Mouse (Mus musculus) neural tube, embryonic 12.5 days (tissue): ENCODE results near the gene Mpo. TPM values are rescaled to one million over a fixed set of nuclear protein-coding genes. Genes with fewer than 3 reads are reported as not detected.

Experiments
- ATAC-seq: fragments of 200-750 bp; cut with Nextera tagmentation; 2 replicates; pipeline ENCODE4 v1.8.0; 2017; ENCODE audit warnings: low read depth, mild to moderate bottlenecking, moderate TSS enrichment, moderate library complexity; ENCODE audit not compliant: low FRiP score
- H3K27ac ChIP-seq: fragments of 300-500 bp; sonication (generic); 2 replicates; pipeline ENCODE4 v1.5.1; 2016
- H3K27me3 ChIP-seq: fragments of 300-500 bp; sonication (generic); replicated peaks from 2 replicates; pipeline ENCODE4 v1.6.1; 2016; ENCODE audit warnings: mild to moderate bottlenecking
- H3K36me3 ChIP-seq: fragments of 300-500 bp; sonication (generic); 2 replicates; pipeline ENCODE4 v1.6.1; 2016; ENCODE audit warnings: mild to moderate bottlenecking
- H3K4me1 ChIP-seq: fragments of 300-500 bp; sonication (generic); 2 replicates; pipeline ENCODE4 v1.6.1; 2016
- H3K4me2 ChIP-seq: fragments of 300-500 bp; sonication (generic); replicated peaks from 2 replicates; pipeline ENCODE4 v1.6.1; 2016; ENCODE audit warnings: mild to moderate bottlenecking
- H3K4me3 ChIP-seq: fragments of 300-500 bp; sonication (generic); 2 replicates; pipeline ENCODE4 v1.5.1; 2016
- H3K9ac ChIP-seq: fragments of 300-500 bp; sonication (generic); 2 replicates; pipeline ENCODE4 v1.6.1; 2016; ENCODE audit warnings: mild to moderate bottlenecking
- H3K9me3 ChIP-seq: fragments of 300-500 bp; sonication (generic); 2 replicates; pipeline ENCODE4 v1.6.1; 2016; ENCODE audit warnings: mild to moderate bottlenecking
- WGBS: fragments of 180-500 bp; shearing (Covaris S2); methylation state at CpG from one replicate; pipeline ENCODE4 v1.1.7; 2016; 5-methylcytosine and 5-hydroxymethylcytosine counted together
- polyA plus RNA-seq: library from polyadenylated mRNA; unstranded; fragments of >200 nt; fragmentation: Nextera tagmentation; extraction: Ambion mirVana; gene quantifications from 2 replicates; pipeline ENCODE4 v1.2.1, GENCODE M21; 2016

Gene Mpo
- 2.8 and 3.6 TPM in 2 replicates for polyA plus RNA-seq

- no peak within 1 kb of the TSS for H3K27ac ChIP-seq
- H3K4me3 ChIP-seq: no peak within 1 kb of the TSS
- no peak within 1 kb of the TSS for H3K4me2 ChIP-seq
- no peak within 1 kb of the TSS for H3K9ac ChIP-seq
- H3K9me3 ChIP-seq: no peaks in the 10 kb centered on the region
- ATAC-seq: no peak
- H3K4me1 ChIP-seq: no peaks in the 10 kb centered on the region
- H3K36me3 ChIP-seq: no peaks in the 10 kb centered on the region
- WGBS: 59% methylated on average over 3 of the region's 3 CpGs
- H3K27me3 ChIP-seq: no peaks in the 10 kb centered on the region
Measured at GRCm38 (mm10) chr11:87793460-87793859, at the start of gene Mpo. Mpo (plus strand) TSS chr11:87793581.

DNA sequence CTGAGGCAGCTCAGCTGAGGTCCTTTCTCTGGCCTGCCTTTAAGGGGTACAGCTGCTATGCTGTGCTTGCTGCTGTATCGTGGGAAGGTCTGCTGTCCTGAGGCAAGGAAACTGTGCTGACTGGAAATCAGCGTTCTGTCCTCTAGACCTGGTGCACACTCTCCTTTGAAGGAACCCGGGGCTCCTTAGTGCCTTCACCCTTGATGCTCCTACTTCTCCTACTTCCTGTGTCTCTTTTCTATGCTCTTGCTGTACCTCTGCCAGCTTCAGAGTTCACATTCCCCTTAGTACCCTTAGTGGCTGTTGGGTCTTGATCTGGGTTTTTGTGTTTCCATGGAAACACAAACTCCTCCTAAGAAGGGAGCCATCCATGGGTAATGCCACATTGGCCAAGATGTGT lies 49.7 kb upstream of the Mpo start:
- no peak overlapping the region for H3K27ac ChIP-seq
- no peak for ATAC-seq
- no peak overlapping the region for H3K4me2 ChIP-seq
- H3K36me3 ChIP-seq: peaks cover 51% of the 10 kb centered on the region
- no peak overlapping the region for H3K9ac ChIP-seq
- 96% methylated on average over 3 of the region's 3 CpGs for WGBS
- H3K27me3 ChIP-seq: no peaks in the 10 kb centered on the region
- H3K9me3 ChIP-seq: no peaks in the 10 kb centered on the region
- H3K4me3 ChIP-seq: no peak overlapping the region
- H3K4me1 ChIP-seq: no peaks in the 10 kb centered on the region

DNA sequence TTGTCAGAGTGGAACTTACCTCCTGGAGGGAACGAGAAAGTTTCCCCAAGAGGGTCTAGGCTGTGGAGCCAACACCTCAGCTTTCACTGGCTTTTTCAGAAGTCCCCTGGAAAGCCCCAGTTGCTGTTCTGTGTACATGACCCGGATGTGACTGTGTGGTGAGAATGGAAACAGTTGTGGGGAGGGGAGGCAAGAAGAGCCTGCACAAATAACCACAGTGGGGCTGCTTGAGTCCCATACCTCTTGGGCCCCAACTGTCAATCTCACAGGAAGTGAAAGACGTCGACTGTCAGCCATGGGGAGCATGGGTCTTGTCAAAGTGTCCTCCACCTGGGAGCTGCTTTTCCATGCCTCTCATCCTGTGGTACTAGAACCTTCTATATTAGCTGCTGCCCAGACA lies 48.4 kb upstream of the Mpo start:
- H3K4me1 ChIP-seq: no peaks in the 10 kb centered on the region
- peaks cover 43% of the 10 kb centered on the region for H3K36me3 ChIP-seq
- H3K9me3 ChIP-seq: no peaks in the 10 kb centered on the region
- H3K4me2 ChIP-seq: no peak overlapping the region
- no peak for ATAC-seq
- no peaks in the 10 kb centered on the region for H3K27me3 ChIP-seq
- H3K9ac ChIP-seq: no peak overlapping the region
- H3K4me3 ChIP-seq: no peak overlapping the region
- H3K27ac ChIP-seq: no peak overlapping the region
- WGBS: 87% methylated on average over 4 of the region's 4 CpGs

DNA sequence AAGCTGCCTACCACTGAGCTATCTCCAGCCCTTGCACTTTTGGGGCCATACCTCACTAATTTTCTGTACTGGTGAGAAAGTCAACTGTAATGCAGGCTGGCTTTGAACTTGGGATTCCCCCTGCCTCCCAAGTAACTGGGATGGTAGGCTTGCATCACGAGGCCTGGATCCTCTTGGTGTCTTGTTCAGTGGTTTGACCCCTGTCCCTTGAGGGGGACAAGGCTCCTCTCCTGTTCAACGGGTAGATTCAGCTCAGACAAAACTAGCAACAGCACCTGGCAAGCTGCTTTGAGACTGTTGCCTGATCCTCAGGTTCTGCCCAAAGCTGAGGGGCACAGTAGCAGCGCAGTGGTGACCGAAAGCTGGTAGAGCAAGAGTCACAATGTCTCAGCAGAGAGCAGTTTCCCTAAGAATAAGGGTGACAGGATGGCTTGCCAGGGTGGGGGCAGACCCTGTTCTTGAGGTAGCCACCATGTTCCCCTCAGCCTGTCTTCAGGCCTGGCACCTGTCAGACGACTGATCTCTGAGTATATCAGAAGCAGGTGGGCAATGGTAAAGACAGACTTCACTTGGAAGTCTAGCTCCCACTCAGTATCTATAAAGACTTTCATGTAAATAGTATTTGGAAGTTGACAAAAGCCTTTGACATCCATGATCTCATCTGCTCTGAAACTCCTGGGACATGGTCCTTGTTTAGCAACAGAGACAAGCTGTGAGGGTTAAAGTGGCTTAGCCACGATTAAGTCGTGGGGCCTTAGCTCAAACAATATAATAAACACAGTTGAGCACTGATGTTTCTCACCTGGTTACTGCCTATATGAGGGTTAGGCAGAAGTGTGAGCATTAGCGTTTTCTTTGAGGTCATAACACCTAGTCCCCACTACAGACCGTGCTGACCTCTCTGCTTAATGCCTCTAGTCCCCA lies 47.5 kb upstream of the Mpo start:
- 75% methylated on average over 9 of the region's 9 CpGs for WGBS
- no peak overlapping the region for H3K27ac ChIP-seq
- no peak overlapping the region for H3K9ac ChIP-seq
- no peak overlapping the region for H3K4me2 ChIP-seq
- no peaks in the 10 kb centered on the region for H3K4me1 ChIP-seq
- peaks cover 34% of the 10 kb centered on the region for H3K36me3 ChIP-seq
- H3K9me3 ChIP-seq: no peaks in the 10 kb centered on the region
- ATAC-seq: no peak
- no peaks in the 10 kb centered on the region for H3K27me3 ChIP-seq
- no peak overlapping the region for H3K4me3 ChIP-seq

- Histone ChIP-seq H3K9me3 (no peaks in the 10 kb centered on the region), H3K4me2 (no peak overlapping the region), H3K9ac (no peak overlapping the region), H3K4me3 (no peak overlapping the region), H3K36me3 (peaks cover 25% of the 10 kb centered on the region), H3K27ac (no peak overlapping the region), H3K27me3 (no peaks in the 10 kb centered on the region), H3K4me1 (no peaks in the 10 kb centered on the region)
- no peak for ATAC-seq
- WGBS: 91% methylated on average over 4 of the region's 5 CpGs
Measured at GRCm38 (mm10) chr11:87747312-87747711, 46.1 kb upstream of the Mpo start.

GRCm38 (mm10) chr11:87747716-87748115 lies 45.7 kb upstream of the Mpo start:
- no peak for ATAC-seq
- WGBS: 93% methylated on average over 7 of the region's 7 CpGs
- no peaks in the 10 kb centered on the region for H3K4me1 ChIP-seq

DNA sequence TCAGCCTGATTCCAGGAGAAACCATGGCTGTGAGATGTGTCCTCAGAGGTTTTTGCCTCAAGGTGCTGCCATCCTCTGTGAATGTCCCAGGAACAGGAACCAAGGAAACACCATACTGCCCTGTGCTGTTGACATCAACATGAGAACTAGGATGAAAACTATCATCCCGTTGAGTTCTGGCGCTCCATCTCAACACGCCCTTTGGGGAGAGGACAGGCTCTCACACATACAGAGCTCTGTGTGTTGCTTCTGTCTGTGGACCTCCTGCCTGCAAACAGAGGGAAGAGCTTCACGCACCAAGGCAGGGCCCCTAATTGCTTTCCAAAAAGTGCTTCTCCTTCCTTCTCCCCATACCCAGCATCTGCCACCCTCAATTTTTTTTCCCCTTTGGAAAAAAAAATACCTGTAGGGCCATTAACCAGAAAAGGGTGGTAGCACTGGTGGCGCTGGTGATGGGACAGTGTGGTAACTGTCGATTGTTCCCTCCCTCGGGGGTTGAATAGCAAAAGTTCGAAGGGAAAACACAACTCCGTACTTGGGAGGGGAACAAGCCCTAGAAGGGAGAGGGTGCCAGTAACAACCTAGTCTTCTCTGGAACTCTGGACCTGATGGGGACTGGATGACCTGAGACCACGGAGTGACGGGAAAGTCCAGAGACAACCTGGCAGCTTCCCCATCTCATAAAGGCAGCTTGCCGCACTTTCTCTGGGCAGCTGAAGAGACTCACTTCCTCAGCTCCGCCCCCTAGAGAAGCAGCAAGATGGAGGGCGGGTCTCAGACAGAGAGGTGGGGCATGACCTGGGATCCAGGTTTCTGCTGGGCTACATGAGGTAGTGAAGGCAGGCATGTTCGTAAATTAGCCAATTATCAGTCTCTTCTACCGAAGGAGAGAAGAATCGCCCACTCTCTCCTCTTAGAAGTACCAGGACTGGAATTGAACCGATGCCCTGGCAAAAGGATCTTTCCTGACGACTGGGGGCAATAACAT lies 45.0 kb upstream of the Mpo start:
- no peak overlapping the region for H3K27ac ChIP-seq
- no peaks in the 10 kb centered on the region for H3K4me1 ChIP-seq
- H3K4me2 ChIP-seq: no peak overlapping the region
- H3K27me3 ChIP-seq: no peaks in the 10 kb centered on the region
- no peak overlapping the region for H3K9ac ChIP-seq
- peaks cover 16% of the 10 kb centered on the region for H3K36me3 ChIP-seq
- no peak overlapping the region for H3K4me3 ChIP-seq
- 35% methylated on average over 19 of the region's 19 CpGs for WGBS
- no peaks in the 10 kb centered on the region for H3K9me3 ChIP-seq
- no peak for ATAC-seq

More at GRCm38 (mm10) chr11:87747716-87748115, 45.7 kb upstream of the Mpo start:
- H3K27ac ChIP-seq: no peak overlapping the region
- no peak overlapping the region for H3K4me2 ChIP-seq
- no peak overlapping the region for H3K4me3 ChIP-seq
- peaks cover 21% of the 10 kb centered on the region for H3K36me3 ChIP-seq
- no peaks in the 10 kb centered on the region for H3K27me3 ChIP-seq
- no peaks in the 10 kb centered on the region for H3K9me3 ChIP-seq
- no peak overlapping the region for H3K9ac ChIP-seq

DNA sequence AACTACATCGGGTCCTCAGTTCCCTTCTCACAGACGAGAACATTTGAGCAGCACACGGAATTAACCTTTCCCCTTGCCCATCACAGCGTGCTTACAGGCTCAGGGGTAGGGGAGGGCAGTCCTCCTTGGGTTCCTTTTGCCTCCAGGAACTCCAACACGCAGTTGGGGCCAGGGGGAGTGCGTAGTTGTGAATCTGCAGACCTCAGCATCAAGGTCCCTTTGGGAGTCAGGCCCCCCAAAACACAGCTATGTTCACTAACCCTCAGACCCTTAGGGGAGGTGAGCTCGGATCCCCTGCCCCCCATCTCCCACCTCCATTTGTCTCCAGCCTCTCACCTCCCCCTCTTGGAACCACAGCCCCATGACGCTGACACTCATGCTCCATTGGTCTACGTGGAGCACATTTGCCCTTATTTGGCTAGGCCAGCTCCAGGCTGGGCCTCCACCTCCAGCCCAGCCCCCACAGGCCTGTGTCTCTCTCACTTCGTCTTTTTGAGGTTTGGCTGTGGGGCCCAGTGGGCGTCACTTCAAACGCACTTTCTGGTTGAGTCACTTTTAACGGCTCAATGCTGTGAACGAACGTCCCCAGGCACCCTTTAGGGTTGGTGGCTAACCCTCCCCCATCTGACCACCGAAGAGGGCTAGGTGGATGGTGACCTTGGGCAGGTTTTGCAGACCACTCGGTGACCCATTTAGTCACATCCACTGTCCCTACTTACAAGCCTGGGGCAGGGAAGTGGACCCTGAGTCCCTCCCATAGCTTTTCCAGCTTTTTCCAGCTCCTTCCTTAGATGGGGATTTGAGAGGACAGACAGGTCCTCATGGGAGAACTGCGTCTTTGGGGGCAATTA lies 44.0 kb upstream of the Mpo start:
- H3K9me3 ChIP-seq: no peaks in the 10 kb centered on the region
- no peaks in the 10 kb centered on the region for H3K27me3 ChIP-seq
- H3K9ac ChIP-seq: no peak overlapping the region
- ATAC-seq: no peak
- 61% methylated on average over 18 of the region's 18 CpGs for WGBS
- H3K4me3 ChIP-seq: no peak overlapping the region
- peaks cover 10% of the 10 kb centered on the region for H3K36me3 ChIP-seq
- H3K4me2 ChIP-seq: no peak overlapping the region
- H3K4me1 ChIP-seq: no peaks in the 10 kb centered on the region
- H3K27ac ChIP-seq: no peak overlapping the region

DNA sequence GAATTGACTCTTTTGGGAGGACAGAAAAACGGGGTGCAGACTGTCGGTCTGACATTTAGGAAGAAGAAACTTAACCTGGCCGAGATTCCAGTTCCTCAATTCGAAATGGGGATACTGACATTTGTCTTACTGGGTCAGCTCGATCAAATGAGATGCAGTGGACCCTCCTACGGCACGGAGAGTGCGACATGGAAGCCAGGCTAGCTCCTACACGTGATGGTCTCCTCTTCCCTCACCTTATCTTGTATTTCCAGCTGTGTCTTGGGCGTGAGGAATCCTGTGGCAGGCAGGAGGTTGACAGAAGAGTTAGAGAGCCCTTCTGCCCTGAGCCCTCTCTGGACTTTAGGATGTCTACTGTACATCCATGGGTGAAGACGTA lies 43.3 kb upstream of the Mpo start:
- Histone ChIP-seq H3K4me3 (no peak overlapping the region), H3K4me1 (no peaks in the 10 kb centered on the region), H3K27ac (no peak overlapping the region), H3K27me3 (no peaks in the 10 kb centered on the region), H3K9me3 (no peaks in the 10 kb centered on the region), H3K36me3 (peaks cover 3% of the 10 kb centered on the region), H3K4me2 (no peak overlapping the region), H3K9ac (no peak overlapping the region)
- 84% methylated on average over 11 of the region's 11 CpGs for WGBS
- no peak for ATAC-seq

GRCm38 (mm10) chr11:87750521-87750920 lies 42.9 kb upstream of the Mpo start:
- no peak overlapping the region for H3K9ac ChIP-seq
- no peaks in the 10 kb centered on the region for H3K36me3 ChIP-seq
- H3K27me3 ChIP-seq: no peaks in the 10 kb centered on the region
- H3K4me1 ChIP-seq: no peaks in the 10 kb centered on the region
- ATAC-seq: no peak
- WGBS: 85% methylated on average over 3 of the region's 3 CpGs
- H3K27ac ChIP-seq: no peak overlapping the region
- H3K9me3 ChIP-seq: no peaks in the 10 kb centered on the region
- no peak overlapping the region for H3K4me2 ChIP-seq
- H3K4me3 ChIP-seq: no peak overlapping the region

- H3K9ac ChIP-seq: no peak overlapping the region
- ATAC-seq: no peak
- no peak overlapping the region for H3K27ac ChIP-seq
- no peaks in the 10 kb centered on the region for H3K9me3 ChIP-seq
- no peaks in the 10 kb centered on the region for H3K27me3 ChIP-seq
- 82% methylated on average over 8 of the region's 8 CpGs for WGBS
- no peak overlapping the region for H3K4me3 ChIP-seq
- no peak overlapping the region for H3K4me2 ChIP-seq
- H3K36me3 ChIP-seq: no peaks in the 10 kb centered on the region
- H3K4me1 ChIP-seq: no peaks in the 10 kb centered on the region
Measured at GRCm38 (mm10) chr11:87751031-87751430, 42.4 kb upstream of the Mpo start.
